Mouse (Mus musculus) pancreas, adult 10 weeks (tissue): ENCODE results near the gene Muc3. TPM values are rescaled to one million over a fixed set of nuclear protein-coding genes. Genes with fewer than 3 reads are reported as not detected.

ENCODE experiments used
- polyA plus RNA-seq: library from polyadenylated mRNA; stranded (reverse); fragments of 350-450 nt; fragmentation: Illumina TruSeq; extraction: RNeasy Lipid Tissue Mini Kit (QIAGEN cat#74804); gene quantifications from one replicate; pipeline ENCODE4 v1.2.3, GENCODE M21; 2015; ENCODE audit warnings: low read depth, low replicate concordance; ENCODE audit not compliant: insufficient read depth

Muc3 gene
- not detected for polyA plus RNA-seq

DNA sequence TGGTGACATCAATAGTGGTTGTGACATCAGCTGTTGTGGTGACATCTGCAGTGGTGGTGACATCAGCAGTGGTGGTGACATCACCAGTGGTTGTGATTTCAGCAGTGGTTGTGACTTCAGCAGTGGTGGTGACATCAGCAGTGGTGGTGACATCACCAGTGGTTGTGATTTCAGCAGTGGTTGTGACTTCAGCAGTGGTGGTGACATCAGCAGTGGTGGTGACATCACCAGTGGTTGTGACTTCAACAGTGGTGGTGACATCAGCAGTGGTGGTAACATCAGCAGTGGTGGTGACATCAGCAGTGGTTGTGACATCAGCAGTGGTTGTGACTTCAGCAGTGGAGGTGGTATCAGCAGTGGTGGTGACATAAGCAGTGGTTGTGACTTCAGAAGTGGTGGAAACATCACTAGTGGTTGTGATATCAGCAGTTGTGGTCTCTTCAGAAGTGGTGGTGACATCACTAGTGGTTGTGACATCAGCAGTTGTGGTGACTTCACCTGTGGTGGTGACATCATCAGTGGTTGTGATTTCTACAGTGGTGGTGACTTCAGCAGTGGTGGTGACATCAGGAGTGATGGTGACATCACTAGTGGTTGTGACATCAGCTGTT lies at the start of gene Muc3:
TSS of gene Muc3 (minus strand) at position 51 of the 611 bp plus-strand sequence.

GRCm38 (mm10) chr5:137115866-137116847 lies 33.0 kb downstream of the Muc3 start, which contains the start of gene Trim56:
TSS of gene Trim56 (minus strand) at chr5:137116209.

Other genes starting within 250 kb of the Muc3 start
- gene Ift22, start 241.2 kb downstream of the Muc3 start, polyA plus RNA-seq: 3.5 TPM
- 33.6 TPM for gene Fis1, start 196.0 kb downstream of the Muc3 start, polyA plus RNA-seq
- 14.4 TPM for gene Cldn15, start 182.7 kb downstream of the Muc3 start, polyA plus RNA-seq
- gene Plod3, start 162.3 kb downstream of the Muc3 start, polyA plus RNA-seq: 17.5 TPM
- 18.3 TPM for gene Znhit1, start 161.3 kb downstream of the Muc3 start, polyA plus RNA-seq
- gene Vgf, start 122.9 kb downstream of the Muc3 start, polyA plus RNA-seq: not detected
- 15.1 TPM for gene Ap1s1, start 103.2 kb downstream of the Muc3 start, polyA plus RNA-seq
- 2.3 TPM for gene Serpine1, start 77.1 kb downstream of the Muc3 start, polyA plus RNA-seq
- 5.6 TPM for gene Trim56, start 33.1 kb downstream of the Muc3 start, polyA plus RNA-seq
- gene Muc3a, start 63.1 kb upstream of the Muc3 start, polyA plus RNA-seq: not detected
- gene Ache, start 138.2 kb upstream of the Muc3 start, polyA plus RNA-seq: 3.5 TPM
- 2.3 TPM for gene Ufsp1, start 145.3 kb upstream of the Muc3 start, polyA plus RNA-seq
- gene Srrt, start 158.4 kb upstream of the Muc3 start, polyA plus RNA-seq: 77.8 TPM
- gene Trip6, start 165.1 kb upstream of the Muc3 start, polyA plus RNA-seq: 8.1 TPM
- gene Slc12a9, start 184.3 kb upstream of the Muc3 start, polyA plus RNA-seq: 8.2 TPM
- gene Ephb4, start 200.8 kb upstream of the Muc3 start, polyA plus RNA-seq: 15.6 TPM